Mouse (Mus musculus) right cerebral cortex, adult 2 months (tissue): ENCODE results near the gene Manbal.
A peak's percentile ranks its signal among the peaks of the same experiment; 100 is the strongest.
"Not testable (repeated sequence)": the region's sequence is repeated elsewhere in the genome, so short reads cannot be mapped to it uniquely, and the experiment has no call there.

ENCODE experiments used
- DNase-seq, 2 experiments: peaks; one replicate each; pipeline ENCODE4 v3.0.0; 2021 to 2022; ENCODE audit warnings: low spot score in 2 of 2

Gene Manbal

GRCm38 (mm10) chr2:157366762-157367161, 632 bp upstream of the Manbal start:
- DNase-seq: no peak

- no peak for DNase-seq
These were observed 597 bp downstream of the Manbal start for GRCm38 (mm10) chr2:157367991-157368390.

DNA sequence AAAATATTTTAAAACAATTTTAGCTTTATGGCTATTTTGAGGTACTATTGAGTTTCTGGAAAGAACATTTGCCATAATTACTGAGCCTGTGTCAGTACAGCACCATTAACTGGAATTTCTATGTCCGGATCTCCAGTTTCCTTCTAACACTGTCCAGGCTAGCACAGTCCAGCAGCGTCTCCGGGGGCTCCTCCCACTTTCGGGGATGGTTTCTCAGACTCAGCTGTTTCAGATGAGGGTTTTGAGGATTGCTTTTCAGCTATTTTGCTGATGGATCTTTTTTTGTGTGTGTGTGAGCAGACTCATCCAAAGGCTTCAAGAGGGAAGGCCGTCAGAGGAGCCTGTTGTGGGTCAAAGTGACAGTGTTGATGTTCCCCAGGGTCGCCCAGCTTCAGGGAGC, 4.3 kb downstream of the Manbal start:
- no peak for DNase-seq

GRCm38 (mm10) chr2:157373681-157374080, 6.3 kb downstream of the Manbal start:
- DNase-seq: no peak

GRCm38 (mm10) chr2:157375051-157375450, 7.7 kb downstream of the Manbal start:
- no peak for DNase-seq

DNA sequence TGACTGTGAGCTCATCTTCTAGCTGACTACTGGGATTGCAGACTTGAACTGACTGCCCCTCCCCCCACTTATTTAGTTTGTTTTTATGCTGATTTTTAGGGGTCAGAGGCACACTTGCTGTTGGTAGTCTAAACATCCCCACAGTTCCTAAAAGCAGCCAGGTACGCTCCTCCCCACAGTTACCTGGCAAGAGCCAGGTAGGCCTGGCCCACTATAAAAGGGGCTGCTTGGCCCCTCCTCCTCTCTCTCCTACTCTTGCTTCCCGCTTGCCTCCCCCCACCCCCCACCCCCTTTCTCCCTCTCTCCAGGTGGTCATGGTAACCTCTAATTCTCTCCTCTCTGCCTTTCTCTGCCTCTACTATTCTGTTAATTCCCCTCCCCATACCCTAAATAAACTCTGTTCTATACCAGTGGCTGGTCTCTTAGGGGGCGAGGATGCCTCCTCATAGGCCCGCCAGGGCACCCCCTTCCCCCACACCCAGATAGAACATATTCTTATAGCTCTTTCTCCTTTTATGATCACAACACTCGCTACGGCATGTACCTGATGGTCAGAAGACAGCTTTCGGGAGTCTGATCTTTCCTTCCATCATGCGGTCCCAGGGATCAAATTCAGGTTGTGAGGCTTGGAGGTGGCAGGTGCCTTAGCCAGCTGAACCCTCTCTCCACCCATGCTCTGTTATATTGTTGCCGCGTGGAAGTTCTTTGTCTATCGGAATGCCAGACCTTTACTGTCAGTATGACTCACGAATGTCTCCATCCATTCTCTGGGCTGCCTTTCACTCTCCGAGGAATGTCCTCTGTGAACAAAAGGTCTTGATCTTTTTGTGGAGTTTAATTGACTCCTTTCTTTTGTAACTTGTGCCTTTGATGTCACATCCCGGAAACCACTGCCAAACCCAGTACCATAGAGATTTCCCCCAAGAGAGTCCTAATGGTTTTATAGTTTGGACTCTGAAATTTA, 8.7 kb downstream of the Manbal start:
- DNase-seq: no peak

- no peak for DNase-seq
These were observed 9.6 kb downstream of the Manbal start for GRCm38 (mm10) chr2:157376995-157377394.

DNA sequence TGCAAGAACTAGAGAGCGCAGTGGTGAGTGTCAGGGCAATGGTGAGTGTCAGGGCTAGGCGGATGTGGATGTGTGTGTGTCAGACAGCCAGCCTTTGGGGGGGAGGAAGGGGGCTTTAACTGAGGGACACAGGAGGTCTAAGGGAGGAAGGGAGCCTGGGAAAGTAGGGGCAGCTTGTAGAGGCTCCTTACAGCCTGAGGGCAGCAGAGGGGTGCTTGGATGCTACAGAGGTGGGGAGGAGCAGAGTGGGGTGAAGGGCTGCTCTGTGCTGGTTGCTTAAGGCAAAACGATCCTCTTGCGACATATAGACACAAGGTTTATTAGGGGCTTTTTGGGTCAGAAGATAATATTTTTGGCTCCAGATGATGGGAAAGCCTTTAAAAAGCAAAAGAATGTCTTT, 17.4 kb downstream of the Manbal start:
- DNase-seq: no peak

- not testable (repeated sequence) for DNase-seq
These were observed 21.7 kb downstream of the Manbal start for GRCm38 (mm10) chr2:157388901-157389590.

GRCm38 (mm10) chr2:157389591-157389921, 22.2 kb downstream of the Manbal start:
- DNase-seq: no peak

DNA sequence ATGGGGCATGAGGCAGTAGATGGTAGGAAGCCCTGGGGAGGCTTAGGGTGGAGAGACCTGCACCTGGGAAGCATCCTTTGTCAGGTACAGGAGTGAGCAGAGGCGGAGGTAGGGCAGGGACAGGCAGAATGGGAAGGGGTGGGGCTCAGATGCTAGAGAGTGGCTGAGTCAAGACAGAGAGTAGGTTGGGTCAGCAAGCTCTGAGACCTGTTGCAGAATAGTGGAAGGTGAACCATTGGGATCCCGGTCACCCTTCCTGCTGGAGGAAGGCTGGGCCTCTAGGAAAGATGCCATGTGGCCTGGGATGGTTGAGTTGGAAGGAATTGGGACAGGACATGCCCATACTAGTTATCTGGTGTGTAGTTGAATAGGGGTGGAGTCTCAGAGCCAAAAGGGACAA, 24.9 kb downstream of the Manbal start:
- no peak for DNase-seq

- no peak for DNase-seq
These were observed 26.2 kb downstream of the Manbal start for GRCm38 (mm10) chr2:157393549-157393948.

DNA sequence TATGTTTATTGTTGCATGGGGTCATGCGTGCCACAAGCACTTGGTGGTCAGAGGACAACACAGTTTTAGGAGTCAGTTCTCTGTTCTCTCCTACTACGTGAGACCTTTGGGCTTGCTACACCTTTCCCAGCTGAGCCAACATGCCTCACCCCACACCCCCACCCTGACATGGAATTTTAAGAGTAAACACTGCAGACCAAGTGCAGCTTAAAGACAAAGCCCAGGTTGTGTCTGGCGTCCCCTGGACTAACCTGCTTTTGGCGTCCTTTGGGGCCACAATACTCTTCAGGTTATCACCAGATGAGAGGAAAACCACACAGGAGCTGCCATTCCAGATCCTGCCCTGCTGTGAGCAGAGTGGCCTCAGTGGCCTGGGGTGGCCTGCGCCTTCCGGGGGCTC, 27.5 kb downstream of the Manbal start:
- DNase-seq: no peak

DNA sequence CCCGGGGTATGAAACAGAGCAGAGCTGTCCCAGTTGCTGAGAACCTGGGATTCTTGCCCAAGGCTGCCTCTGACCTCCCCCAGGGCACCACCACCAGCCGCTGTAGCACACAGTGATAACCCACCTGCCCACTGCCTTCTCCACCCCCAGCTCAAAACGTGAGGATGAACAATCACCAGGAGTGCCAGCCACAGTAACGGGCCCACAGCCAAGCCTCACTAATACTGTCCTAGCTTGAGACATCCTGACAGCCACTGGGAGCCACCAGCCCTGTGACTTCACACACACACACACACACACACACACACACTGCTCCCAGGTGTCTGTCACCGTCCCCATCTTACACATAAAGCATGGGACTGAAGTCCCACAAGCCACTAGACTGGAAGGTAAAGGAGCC, 28.0 kb downstream of the Manbal start:
- no peak for DNase-seq

- no peak for DNase-seq
These were observed 28.6 kb downstream of the Manbal start for GRCm38 (mm10) chr2:157395960-157396359.

- no peak for DNase-seq
These were observed 30.0 kb downstream of the Manbal start for GRCm38 (mm10) chr2:157397376-157397775.

DNA sequence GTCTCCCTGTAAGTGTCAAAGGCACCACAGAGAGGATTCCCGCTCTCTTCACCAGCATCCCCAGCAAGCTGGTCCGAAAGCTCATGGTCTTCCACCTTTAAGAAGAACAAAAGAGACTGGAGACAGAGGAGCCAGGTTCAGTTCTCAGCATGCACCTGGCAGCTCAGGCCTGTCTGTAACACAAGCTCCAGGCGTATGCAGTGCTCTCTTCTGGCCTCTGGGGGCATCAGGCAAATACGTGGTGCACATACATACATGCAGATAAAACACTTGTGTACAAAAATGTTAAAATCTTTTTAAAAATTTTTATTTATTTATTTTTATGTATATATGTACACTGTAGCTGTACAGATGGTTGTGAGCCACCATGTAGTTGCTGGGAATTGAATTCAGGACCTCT, 31.1 kb downstream of the Manbal start:
- DNase-seq: no peak

GRCm38 (mm10) chr2:157399797-157400196, 32.4 kb downstream of the Manbal start:
- DNase-seq: no peak

GRCm38 (mm10) chr2:157400491-157400890, 33.1 kb downstream of the Manbal start:
- no peak for DNase-seq

DNA sequence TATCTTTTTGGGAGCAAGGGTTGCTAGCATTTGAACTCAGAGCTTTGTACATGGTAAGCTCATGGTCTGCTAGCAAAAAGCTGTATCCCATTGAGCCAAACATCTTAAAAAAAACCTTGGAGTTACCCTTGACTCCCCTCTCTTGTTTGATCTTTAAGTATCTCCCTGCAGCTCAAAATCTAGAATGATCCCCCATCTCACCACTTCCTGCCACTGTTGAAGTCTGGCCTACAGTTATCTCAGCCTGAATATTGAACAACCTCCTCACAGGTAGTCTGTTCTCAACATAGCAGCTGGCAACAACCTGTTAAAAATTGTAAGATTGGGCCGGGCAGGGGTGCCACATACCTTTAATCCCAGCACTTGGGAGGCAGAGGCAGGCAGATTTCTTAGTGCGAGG, 33.9 kb downstream of the Manbal start:
- no peak for DNase-seq

DNA sequence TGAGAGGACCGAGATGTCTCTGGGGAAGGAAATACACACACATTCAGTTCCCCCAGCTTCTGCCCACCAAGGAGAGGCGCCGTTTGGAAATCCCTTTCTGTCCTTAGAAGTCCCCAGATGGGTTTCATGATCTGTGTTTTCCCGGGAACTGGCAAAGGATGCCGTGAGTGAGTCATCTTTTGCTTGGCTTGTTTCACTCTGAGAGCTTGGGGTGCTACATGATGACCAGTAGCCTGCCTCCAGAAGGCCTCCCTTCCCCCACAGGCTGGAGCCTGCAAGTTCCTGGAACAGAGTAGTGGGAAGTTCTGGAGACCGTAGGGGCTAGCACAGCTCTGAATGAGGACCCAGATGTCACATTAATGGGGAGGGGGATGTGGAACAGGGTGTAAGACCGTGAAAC, 40.2 kb downstream of the Manbal start:
- DNase-seq: peak in 1 of 2 experiments; percentile 37

DNA sequence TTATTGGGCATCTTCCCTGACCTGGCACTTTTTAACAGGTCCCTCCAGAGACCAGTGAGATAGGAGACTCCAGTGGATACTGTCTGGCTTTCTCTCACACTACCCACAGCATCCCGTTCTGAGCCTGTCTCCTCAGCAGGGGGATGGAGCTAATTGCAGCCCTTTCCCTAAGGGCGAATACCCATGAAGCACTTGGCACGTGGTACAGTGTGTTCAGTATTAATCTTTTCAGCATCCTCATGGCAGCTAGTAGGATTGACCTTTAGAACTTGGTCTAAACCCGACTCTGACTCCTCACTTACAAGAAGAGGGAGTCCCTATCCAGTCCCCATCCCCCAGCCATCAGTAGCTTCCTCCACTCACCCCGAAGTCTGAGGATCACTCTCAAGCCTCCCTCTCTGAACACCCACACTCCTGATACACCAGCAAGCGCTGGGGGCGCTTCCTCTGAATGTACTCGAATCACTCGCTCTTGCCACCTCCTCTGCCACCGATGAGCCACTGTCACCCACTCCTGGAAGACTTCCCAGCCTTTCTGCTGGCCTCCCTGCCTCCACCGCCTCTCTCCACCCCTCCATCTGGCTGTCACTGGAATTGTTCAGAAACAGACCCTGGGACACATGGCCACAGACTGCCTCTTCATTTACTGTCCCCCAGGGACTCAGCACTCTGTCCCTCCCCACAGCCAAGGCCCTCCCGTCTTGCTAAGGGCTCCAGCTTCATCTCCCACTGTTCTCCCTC, 42.6 kb downstream of the Manbal start:
- DNase-seq: peak; percentile 76 to 83
